Mouse (Mus musculus): ENCODE measurements at regions not wholly inside any gene's neighbourhood (a gene's known extent, or its start where the extent isn't known, plus 50 kb on each side); places are given as distances from the start of the nearest gene placed in this dataset.
"Not testable (repeated sequence)": the region's sequence is repeated elsewhere in the genome, so short reads cannot be mapped to it uniquely, and the experiment has no call there.

DNA sequence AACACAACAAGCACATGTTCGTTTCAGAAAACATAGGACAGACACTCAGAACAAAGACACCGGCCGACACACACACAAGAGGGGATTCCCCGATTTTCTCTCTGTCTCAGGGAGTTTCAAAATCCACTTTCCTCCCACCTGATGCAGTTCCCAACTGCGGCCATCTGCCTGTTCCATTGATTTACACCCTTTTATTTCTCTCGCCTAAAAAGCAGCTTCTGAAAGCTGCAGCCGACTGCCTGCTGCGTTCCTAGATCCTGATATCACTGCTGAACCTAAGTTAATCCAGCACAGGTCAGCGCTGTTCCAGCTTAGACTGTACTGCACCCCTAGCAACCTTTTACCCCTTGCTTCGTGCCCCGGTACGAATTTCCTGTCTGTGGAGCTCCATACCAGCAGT is 237.0 kb downstream of the Impad1 start:
- DNase-seq (ENCODE audit: low spot score), result no peak

GRCm38 (mm10) chr4:4550301-4550700 is 242.9 kb downstream of the Impad1 start:
- no peak for DNase-seq (ENCODE audit: low spot score)

DNA sequence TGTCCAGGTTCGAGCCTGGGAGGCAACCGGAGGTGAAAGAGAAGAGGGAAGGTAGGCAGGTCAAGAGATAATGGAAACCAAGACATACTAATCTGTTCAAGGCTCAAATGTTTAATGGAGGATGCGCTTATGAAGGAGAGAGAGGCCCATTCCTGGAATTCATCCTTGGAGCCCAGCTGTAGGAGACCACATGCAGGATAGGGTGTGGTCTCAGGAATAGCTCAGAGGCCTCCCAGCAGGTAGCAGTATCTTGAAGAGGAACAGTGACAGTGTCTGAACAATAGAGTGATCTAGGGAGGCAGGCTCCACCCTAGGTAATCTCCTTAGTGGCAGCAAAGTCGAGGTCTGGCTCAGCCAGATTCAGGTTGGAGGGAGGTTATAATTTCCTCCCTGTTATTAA is 243.3 kb downstream of the Impad1 start:
- DNase-seq (ENCODE audit: low spot score), result no peak

- DNase-seq (ENCODE audit: low spot score), result no peak
These were observed 255.9 kb downstream of the Impad1 start for GRCm38 (mm10) chr4:4537172-4537753.

DNA sequence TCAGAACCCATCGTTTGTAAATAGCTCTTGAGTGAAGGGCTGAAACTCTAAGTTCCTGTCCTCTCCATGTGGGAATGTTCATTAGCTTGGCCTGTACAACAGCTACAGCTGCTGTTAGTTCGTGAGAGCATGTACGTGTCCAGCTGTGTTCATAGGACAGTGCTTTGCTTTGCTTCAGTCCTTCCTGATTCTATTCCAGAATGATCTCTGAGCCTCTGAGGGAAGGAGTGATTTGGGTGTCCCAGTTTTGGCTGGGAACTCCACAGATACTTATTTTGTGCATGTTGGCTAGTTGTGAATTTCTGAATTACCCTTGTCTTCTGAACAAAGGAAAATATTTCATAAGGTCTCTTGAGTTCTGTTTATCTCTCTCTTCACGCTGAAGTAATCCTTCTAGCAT is 261.0 kb downstream of the Impad1 start:
- DNase-seq (ENCODE audit: low spot score), result no peak

- no peak for DNase-seq (ENCODE audit: low spot score)
These were observed 264.8 kb downstream of the Impad1 start for GRCm38 (mm10) chr4:4528311-4528710.

DNA sequence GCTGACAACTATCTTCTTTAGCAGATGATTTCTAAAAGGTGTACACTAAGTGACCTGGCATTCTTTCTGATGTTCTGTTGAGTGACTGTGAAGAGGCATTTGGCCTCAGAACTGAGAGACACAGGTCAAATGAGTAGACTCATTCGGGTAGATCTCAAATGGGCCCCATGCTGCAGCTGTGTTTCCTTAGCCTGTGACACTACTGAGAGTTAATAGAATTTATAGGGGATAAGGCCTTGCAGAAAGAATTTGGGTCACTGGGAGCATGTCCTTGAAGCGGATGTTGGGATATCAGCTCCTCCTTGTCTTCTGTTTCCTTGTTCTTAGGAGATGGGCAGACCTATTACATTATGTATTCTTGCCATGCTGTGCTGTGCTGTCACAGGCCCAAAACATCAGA is 271.4 kb downstream of the Impad1 start:
- DNase-seq (ENCODE audit: low spot score), result no peak

- no peak for DNase-seq (ENCODE audit: low spot score)
These were observed 274.4 kb downstream of the Impad1 start for GRCm38 (mm10) chr4:4518741-4519140.

- no peak for DNase-seq (ENCODE audit: low spot score)
These were observed 279.8 kb downstream of the Impad1 start for GRCm38 (mm10) chr4:4513351-4513750.

GRCm38 (mm10) chr4:4510180-4510920 is 282.8 kb downstream of the Impad1 start:
- DNase-seq (ENCODE audit: low spot score), result no peak

DNA sequence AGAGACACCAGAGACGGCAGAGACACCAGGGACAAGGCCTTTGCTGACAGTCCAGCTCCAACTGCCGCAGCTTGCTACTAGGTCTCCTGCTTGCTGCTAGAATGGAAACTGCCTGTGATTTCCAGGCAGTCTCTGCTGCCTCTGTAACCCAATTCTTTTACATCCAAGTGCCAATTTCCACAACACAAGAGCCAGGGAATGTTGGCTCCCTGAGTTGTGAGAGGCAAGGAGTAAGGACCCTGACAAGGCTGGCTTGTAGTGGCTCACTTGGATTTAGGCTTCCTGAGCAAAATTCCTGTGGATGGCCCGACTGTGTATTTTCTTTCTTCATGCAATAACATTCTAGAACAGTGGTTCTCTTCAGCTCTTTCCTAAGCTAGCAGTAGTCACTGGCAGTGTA is 283.9 kb downstream of the Impad1 start:
- no peak for DNase-seq (ENCODE audit: low spot score)

- DNase-seq (ENCODE audit: low spot score), result no peak
These were observed 296.0 kb downstream of the Impad1 start for GRCm38 (mm10) chr4:4497199-4497598.

GRCm38 (mm10) chr4:4496181-4496580 is 297.0 kb downstream of the Impad1 start:
- no peak for DNase-seq (ENCODE audit: low spot score)

- DNase-seq (ENCODE audit: low spot score), result no peak
These were observed 327.9 kb downstream of the Impad1 start for GRCm38 (mm10) chr4:4465169-4465714.

DNA sequence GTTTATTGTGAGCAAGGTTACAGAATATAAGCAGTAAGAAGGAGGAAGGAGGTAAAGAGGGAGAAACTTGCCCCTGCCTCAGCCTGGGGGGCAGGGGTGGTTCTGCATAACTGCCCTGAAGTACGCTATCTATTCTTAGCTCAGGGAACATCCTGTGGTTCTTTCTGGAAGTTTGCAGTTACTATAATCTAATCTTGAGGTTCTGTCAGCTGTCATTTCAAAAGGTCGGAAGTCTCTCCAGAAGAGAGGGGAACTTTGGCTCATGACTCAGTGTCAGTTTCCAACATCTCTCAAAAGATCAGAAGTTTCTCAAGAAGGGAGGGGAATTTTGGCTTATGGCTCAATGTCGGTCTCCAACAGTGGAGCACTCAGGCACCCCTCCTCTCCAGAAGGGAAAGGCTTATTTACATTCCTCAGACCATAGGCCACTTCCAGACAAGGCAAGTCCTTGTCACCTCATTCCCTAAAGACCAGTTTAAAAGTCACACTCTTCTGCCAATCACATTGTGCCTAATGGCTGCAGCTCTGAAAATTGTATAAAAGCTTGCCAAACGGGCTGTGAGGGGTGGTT is 328.9 kb downstream of the Impad1 start:
- no peak for DNase-seq (ENCODE audit: low spot score)

- no peak for DNase-seq (ENCODE audit: low spot score)
These were observed 333.9 kb downstream of the Impad1 start for GRCm38 (mm10) chr4:4459258-4459657.

GRCm38 (mm10) chr4:4450104-4450503 is 343.1 kb downstream of the Impad1 start:
- DNase-seq (ENCODE audit: low spot score), result no peak

- DNase-seq (ENCODE audit: low spot score), result peak; percentile 16
These were observed 350.5 kb downstream of the Impad1 start for GRCm38 (mm10) chr4:4442650-4443049.

DNA sequence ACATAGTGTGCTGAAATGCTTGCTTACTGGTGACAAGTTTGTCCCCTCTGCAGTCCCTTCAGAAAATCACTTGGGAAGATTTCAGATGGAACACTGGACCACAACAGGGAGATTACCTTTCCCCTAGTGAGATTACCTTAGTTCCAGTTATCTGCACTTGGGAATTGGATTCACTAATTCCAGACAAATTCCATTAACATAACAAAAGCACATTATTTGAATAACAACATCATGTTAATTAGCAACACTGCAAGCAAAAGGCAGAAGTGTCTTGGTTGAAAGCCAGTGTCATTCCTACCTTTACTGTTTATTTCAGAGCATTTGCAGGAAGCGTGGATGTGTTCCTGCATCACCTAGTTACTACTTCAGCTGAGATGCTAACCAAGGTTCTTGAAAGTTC is 355.6 kb downstream of the Impad1 start:
- DNase-seq (ENCODE audit: low spot score), result no peak

DNA sequence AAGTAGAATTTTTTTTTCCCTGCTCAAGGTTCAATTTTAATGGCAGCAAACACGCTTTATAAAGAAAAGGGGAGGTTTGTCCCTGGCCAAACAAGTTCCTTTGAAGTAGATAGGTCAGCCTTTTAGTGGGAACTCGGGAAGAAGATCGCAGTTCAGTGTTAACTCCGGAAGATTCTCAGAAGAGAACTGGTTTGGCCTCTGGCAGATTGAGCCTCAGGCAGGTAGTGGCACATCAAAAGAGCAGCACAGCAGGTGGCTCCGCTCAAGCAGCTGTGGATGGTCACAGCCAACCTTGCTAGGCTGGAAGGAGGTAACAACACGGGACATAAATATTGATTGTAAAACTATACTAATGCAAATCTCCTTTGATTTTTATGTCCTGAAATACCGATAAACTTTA is 347.2 kb upstream of the Sdr16c6 start:
- not testable (repeated sequence) for DNase-seq (ENCODE audit: low spot score)

DNA sequence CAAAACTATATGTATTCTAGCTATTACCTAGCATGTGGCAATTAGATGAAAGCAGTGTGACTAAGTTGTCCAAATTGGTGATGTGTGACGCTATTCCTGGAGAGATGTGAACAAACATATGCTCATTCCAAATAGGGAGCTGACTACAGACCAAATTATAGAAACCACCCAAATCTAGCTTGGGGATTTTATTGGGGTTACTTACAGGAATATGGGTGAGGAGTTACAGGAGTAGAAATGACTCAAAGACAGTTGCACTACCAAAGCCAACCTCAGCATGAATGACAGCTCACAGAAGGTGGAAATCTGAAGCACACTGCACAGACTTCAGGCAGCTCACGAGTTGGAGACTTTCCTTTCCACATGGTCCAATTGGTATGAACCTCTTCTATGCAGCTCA is 326.5 kb upstream of the Sdr16c6 start:
- no peak for DNase-seq (ENCODE audit: low spot score)

- peak; percentile 43 for DNase-seq (ENCODE audit: low spot score)
These were observed 320.1 kb upstream of the Sdr16c6 start for GRCm38 (mm10) chr4:4397410-4397809.

GRCm38 (mm10) chr4:4380024-4380590 is 302.8 kb upstream of the Sdr16c6 start:
- DNase-seq (ENCODE audit: low spot score), result no peak

All from left cerebral cortex, adult 11 months (tissue).